Mouse (Mus musculus): ENCODE results near the gene Gm18336. TPM values are rescaled to one million over a fixed set of nuclear protein-coding genes. Genes with fewer than 3 reads are reported as not detected.
A peak's percentile ranks its signal among the peaks of the same experiment; 100 is the strongest.
"Not testable (repeated sequence)": the region's sequence is repeated elsewhere in the genome, so short reads cannot be mapped to it uniquely, and the experiment has no call there.

Gene Gm18336
- polyA plus RNA-seq (2012; ENCODE audit: insufficient read depth, insufficient read length, missing spikeins): not detected in 2 replicates

GRCm38 (mm10) chrX:73398636-73399035 lies at the start of gene Gm18336:
Gene Gm18336 (minus strand): TSS chrX:73398736.
- not testable (repeated sequence) for H3K4me3 ChIP-seq (ENCODE audit: insufficient read depth, low read length); H3K27ac ChIP-seq (ENCODE audit: insufficient read depth, low read depth, low read length); H3K4me1 ChIP-seq (ENCODE audit: control insufficient read depth, insufficient read depth, low read length)

GRCm38 (mm10) chrX:73441428-73441827 lies 42.9 kb upstream of the Gm18336 start:
- H3K27ac ChIP-seq (ENCODE audit: insufficient read depth, low read depth, low read length): no peak overlapping the region
- H3K4me3 ChIP-seq (ENCODE audit: insufficient read depth, low read length): no peak overlapping the region
- H3K4me1 ChIP-seq (ENCODE audit: control insufficient read depth, insufficient read depth, low read length): peaks cover 9% of the 10 kb centered on the region
- TF ChIP-seq POLR2A (IDR thresholded peaks at IDR 0.05; ENCODE audit: borderline replicate concordance, low read depth, low read length): no peak
- no peak for TF ChIP-seq CTCF (IDR thresholded peaks at IDR 0.05; ENCODE audit: low read depth, low read length)

- H3K27ac ChIP-seq (ENCODE audit: insufficient read depth, low read depth, low read length): no peak within 1 kb of the TSS
- H3K4me3 ChIP-seq (ENCODE audit: insufficient read depth, low read length): no peak within 1 kb of the TSS
- TF ChIP-seq POLR2A (IDR thresholded peaks at IDR 0.05; ENCODE audit: borderline replicate concordance, low read depth, low read length) (no peak), CTCF (IDR thresholded peaks at IDR 0.05; ENCODE audit: low read depth, low read length) (no peak)
- H3K4me1 ChIP-seq (ENCODE audit: control insufficient read depth, insufficient read depth, low read length): peaks cover 9% of the 10 kb centered on the region
Measured at GRCm38 (mm10) chrX:73435252-73435651, 36.7 kb upstream of the Gm18336 start, which contains the start of gene Trex2. Gene Trex2 (minus strand): TSS chrX:73435344.

DNA sequence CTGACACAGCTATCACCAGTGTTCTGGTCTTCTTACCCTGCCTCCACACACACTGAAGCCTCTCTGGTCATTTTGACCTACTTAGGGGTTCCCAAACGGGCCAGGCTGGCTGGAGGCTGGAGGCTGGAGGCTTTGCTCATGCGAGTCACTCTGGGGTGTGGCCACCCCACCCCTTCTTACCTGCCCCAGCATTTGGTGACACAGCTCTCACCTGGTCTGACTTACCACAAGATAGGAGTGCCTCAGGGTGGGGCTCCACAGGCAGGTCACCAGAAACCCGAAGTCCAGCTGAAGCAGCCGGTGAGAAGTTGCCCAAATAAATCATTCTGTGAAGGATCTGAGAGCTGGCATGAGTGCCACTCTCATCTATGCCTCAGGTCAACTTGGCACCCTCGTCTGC lies 34.3 kb upstream of the Gm18336 start:
- no peak overlapping the region for H3K4me3 ChIP-seq (ENCODE audit: insufficient read depth, low read length)
- TF ChIP-seq CTCF (IDR thresholded peaks at IDR 0.05; ENCODE audit: low read depth, low read length): no peak
- TF ChIP-seq POLR2A (IDR thresholded peaks at IDR 0.05; ENCODE audit: borderline replicate concordance, low read depth, low read length): no peak
- no peaks in the 10 kb centered on the region for H3K4me1 ChIP-seq (ENCODE audit: control insufficient read depth, insufficient read depth, low read length)
- H3K27ac ChIP-seq (ENCODE audit: insufficient read depth, low read depth, low read length): no peak overlapping the region

- no peak for TF ChIP-seq POLR2A (IDR thresholded peaks at IDR 0.05; ENCODE audit: borderline replicate concordance, low read depth, low read length)
- no peak for TF ChIP-seq CTCF (IDR thresholded peaks at IDR 0.05; ENCODE audit: low read depth, low read length)
- Histone ChIP-seq H3K4me1 (ENCODE audit: control insufficient read depth, insufficient read depth, low read length) (no peaks in the 10 kb centered on the region), H3K4me3 (ENCODE audit: insufficient read depth, low read length) (no peak overlapping the region), H3K27ac (ENCODE audit: insufficient read depth, low read depth, low read length) (no peak overlapping the region)
Measured at GRCm38 (mm10) chrX:73430036-73430435, 31.5 kb upstream of the Gm18336 start.

GRCm38 (mm10) chrX:73412767-73413166 lies 14.2 kb upstream of the Gm18336 start:
- H3K27ac ChIP-seq (ENCODE audit: insufficient read depth, low read depth, low read length): no peak overlapping the region
- H3K4me1 ChIP-seq (ENCODE audit: control insufficient read depth, insufficient read depth, low read length): no peaks in the 10 kb centered on the region
- no peak for TF ChIP-seq POLR2A (IDR thresholded peaks at IDR 0.05; ENCODE audit: borderline replicate concordance, low read depth, low read length)
- no peak for TF ChIP-seq CTCF (IDR thresholded peaks at IDR 0.05; ENCODE audit: low read depth, low read length)
- no peak overlapping the region for H3K4me3 ChIP-seq (ENCODE audit: insufficient read depth, low read length)

GRCm38 (mm10) chrX:73410880-73411517 lies 12.5 kb upstream of the Gm18336 start, which contains the start of gene Zfp92:
Gene Zfp92 (plus strand): TSS chrX:73411096.
- peak within 1 kb of the TSS; percentile 41 for H3K4me3 ChIP-seq (ENCODE audit: insufficient read depth, low read length)
- no peaks in the 10 kb centered on the region for H3K4me1 ChIP-seq (ENCODE audit: control insufficient read depth, insufficient read depth, low read length)
- TF ChIP-seq POLR2A (IDR thresholded peaks at IDR 0.05; ENCODE audit: borderline replicate concordance, low read depth, low read length) (no peak), CTCF (IDR thresholded peaks at IDR 0.05; ENCODE audit: low read depth, low read length) (no peak)

GRCm38 (mm10) chrX:73401616-73402015 lies 3.1 kb upstream of the Gm18336 start:
- Histone ChIP-seq H3K27ac (ENCODE audit: insufficient read depth, low read depth, low read length) (no peak overlapping the region), H3K4me3 (ENCODE audit: insufficient read depth, low read length) (no peak overlapping the region), H3K4me1 (ENCODE audit: control insufficient read depth, insufficient read depth, low read length) (no peaks in the 10 kb centered on the region)
- TF ChIP-seq POLR2A (IDR thresholded peaks at IDR 0.05; ENCODE audit: borderline replicate concordance, low read depth, low read length) (no peak), CTCF (IDR thresholded peaks at IDR 0.05; ENCODE audit: low read depth, low read length) (no peak)

More at GRCm38 (mm10) chrX:73410880-73411517, 12.5 kb upstream of the Gm18336 start, which contains the start of gene Zfp92:
- H3K27ac ChIP-seq (ENCODE audit: insufficient read depth, low read depth, low read length): no peak within 1 kb of the TSS

DNA sequence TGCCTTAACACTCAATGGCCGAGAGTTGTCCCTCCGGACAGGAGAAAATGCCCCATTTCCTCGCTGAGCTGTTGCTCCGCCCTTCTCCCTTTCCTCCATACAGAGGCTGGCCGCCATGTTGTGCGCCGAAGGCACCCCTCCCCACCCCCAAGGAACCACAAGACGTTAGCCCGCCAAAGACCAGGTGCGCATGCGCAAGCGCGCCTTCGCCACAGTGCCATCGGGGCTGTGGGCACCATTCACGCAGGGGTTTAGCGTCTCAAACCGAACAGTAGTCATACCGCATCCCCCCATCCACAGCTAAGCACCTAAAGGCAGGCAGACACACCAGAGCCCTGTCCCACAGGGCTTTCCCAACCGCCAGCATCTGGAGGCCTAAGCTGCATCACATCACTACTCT lies 2.4 kb upstream of the Gm18336 start:
- Histone ChIP-seq H3K4me3 (ENCODE audit: insufficient read depth, low read length) (no peak overlapping the region), H3K27ac (ENCODE audit: insufficient read depth, low read depth, low read length) (no peak overlapping the region), H3K4me1 (ENCODE audit: control insufficient read depth, insufficient read depth, low read length) (no peaks in the 10 kb centered on the region)
- TF ChIP-seq CTCF (IDR thresholded peaks at IDR 0.05; ENCODE audit: low read depth, low read length): no peak

- no peak for TF ChIP-seq POLR2A (IDR thresholded peaks at IDR 0.05; ENCODE audit: borderline replicate concordance, low read depth, low read length)
- TF ChIP-seq CTCF (IDR thresholded peaks at IDR 0.05; ENCODE audit: low read depth, low read length): no peak
- Histone ChIP-seq H3K4me3 (ENCODE audit: insufficient read depth, low read length) (no peak overlapping the region), H3K4me1 (ENCODE audit: control insufficient read depth, insufficient read depth, low read length) (no peaks in the 10 kb centered on the region), H3K27ac (ENCODE audit: insufficient read depth, low read depth, low read length) (no peak overlapping the region)
Measured at GRCm38 (mm10) chrX:73396446-73396845, 2.1 kb downstream of the Gm18336 start.

Data from bone marrow macrophage, adult 2 months (primary cell).